Mouse (Mus musculus) spleen, postnatal 4 days (tissue): ENCODE results near the gene Uevld.
A peak's percentile ranks its signal among the peaks of the same experiment; 100 is the strongest.
"Not testable (repeated sequence)": the region's sequence is repeated elsewhere in the genome, so short reads cannot be mapped to it uniquely, and the experiment has no call there.

Source experiments
- DNase-seq, 2 experiments: peaks; one replicate each; pipeline ENCODE4 v3.0.0; 2022; ENCODE audit warnings: low spot score in 2 of 2

Gene Uevld

DNA sequence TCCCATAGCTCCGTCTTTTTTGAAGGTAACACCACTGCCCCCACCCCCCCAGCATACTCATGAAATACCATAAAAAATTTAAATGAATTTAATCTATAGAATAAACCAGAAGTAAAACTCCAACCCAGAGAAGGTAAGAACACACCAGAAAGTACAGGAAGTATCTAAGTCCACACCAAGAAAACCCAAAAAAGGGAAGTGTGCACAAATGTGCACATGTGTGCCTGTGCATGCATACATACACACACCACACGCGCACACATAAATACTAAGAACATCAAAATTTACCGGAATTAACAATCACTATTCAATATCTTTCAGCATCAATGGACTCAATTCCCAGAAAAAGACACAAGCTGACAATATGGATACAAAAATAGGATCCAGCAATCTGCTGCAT is 11.6 kb upstream of the Uevld start:
- no peak for DNase-seq

DNA sequence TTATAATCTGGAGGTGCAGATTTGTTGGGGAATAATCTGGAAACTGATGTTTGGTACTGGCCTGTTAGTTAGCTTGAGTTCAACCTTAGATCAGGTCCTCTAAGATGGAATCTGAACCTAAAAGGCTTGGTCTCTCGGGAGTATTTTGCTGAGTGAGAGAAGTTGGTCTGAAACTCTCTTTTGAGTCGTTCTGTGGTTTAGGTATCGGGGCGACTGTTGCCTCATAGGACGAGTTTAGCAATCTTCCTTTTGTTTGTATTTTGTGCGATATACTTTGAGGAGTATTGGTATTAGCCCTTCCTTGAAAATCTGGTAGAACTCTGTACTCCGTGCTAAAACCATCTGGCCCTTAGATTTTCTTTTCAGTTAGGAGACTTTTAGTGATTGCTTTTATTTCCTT is 5.7 kb upstream of the Uevld start:
- no peak for DNase-seq

DNA sequence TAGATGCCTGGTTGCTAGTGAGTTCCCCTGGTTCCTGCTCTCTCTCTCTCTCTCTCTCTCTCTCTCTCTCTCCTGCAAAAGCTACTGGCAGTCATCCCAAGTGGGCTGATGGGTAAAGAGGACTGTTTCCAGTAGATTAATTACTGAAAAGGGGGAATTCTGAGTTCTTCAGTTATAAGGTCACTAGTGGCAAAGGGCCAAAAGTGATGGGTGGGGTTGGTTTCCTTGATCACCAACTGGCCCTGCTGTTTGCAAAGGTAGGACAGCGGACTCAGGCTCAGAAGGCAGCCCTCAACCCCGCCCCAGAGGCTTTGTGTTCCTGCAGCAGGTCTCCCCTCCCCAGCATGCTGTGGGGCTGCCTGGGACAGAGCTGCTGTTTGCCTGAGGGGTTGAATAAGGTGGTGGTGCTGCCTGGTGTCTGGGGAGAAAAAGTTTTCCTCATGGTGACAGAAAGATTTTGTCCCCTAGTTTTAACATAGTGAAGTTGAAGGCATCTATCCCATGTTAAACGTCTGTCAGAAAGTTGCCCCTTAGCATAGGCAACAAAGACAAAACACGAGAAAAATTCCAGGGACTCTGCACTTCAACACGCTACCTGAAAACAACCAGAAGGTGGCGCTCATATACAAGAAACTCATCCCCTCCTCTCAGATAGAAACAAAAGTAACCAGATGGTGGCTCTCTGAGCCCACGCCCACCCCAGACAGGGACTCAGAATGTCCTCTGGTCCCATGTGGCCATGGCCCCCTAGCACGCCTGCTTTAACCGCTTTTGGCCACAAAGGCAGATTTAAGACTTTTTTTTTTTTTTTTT is 4.7 kb upstream of the Uevld start:
- peak; percentile 62 to 78 for DNase-seq

DNA sequence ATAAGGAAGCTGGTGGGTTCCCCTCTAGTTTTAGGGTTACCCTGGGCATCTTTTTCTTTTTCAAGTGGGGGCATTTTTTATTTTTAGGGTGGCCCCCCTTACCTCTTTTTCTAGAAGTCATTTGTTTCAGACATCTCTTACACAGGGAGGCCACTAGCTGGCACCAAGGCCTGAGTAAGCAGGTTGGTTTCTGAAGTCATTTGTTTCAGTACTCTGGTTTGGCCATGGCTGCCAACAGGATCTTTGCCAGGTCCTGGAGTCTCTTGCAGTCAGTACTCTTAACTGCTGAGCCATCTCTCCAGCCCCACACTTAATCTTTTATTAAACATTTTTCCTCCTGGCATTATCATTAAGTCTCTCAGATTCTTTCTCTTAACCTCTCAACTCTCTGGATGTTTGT is 3.8 kb upstream of the Uevld start:
- DNase-seq, result no peak

DNA sequence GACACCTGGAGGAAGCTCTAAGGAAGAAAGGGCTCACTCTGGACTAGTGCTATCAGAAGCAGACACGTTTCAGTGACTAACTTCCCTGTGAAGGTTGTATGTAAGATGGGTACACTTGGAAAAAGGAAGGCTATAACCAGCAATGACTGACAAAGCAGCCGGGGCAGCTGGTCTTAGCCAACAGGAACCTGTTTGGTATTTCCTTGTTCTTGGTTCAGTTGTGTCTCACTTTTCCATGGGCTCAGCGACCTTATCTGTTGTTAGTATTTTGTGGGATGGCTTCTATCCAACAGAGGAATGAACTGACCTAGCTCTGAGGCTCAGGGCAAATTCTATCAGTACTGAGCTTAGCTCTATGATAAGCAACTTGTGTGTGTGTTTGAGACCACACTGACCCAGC is 2.7 kb upstream of the Uevld start:
- no peak for DNase-seq

DNA sequence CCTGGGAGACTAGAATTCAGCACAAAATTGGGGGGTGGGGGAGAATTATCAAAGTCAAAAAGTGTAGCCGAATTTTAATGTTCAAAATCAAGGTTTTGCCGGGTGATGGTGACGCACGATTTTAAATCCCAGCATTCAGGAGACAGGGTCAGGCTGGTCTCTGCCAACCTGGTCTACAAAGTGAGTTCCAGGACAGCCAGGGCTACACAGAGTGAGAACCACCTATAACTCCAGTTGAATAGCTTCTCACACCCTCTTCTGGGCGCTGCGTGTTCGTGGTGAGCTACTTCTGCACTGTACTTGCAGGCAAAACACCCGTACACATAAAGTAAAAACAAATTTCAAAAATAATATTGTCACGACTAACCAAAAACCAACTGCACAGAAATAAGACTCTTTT is 526 bp upstream of the Uevld start:
- DNase-seq, result no peak

DNA sequence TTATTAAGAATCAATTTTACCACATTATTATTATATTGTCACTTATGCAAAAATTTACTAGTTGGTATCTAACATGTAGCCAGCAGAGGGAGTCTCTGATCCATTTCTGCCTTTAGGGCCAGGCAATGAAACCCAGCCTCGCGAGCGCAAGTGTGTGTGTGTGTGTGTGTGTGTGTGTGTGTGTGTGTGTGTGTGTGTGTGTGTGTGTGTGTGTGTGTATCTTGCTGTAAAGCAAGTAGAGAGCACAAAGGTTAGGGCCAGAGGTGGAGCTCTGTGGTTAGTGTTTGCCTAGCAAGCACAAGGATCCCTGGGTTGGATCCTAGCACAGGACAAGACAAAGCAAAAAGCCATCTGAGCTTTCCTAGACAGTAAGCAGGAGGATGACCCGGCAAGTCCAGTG is 22.5 kb downstream of the Uevld start:
- DNase-seq, result no peak

DNA sequence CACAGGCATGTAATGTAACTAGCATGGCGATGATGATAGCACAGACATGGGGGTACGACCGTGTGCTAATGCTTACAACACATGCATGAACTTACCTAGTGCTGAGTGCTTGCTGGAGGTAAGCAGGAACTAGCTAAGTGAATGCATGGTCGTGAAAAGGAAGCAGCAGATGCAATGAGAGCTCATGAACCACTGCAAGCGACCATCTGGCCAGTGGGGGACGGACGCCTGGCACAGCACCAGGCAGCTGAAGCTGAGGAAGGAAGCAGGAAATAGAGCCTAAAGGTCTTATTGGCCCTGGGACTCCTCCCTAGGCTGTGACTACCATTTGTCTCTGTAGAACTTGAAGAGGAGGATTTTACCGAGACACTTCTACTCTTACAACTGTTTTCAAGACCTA is 23.5 kb downstream of the Uevld start:
- no peak for DNase-seq

DNA sequence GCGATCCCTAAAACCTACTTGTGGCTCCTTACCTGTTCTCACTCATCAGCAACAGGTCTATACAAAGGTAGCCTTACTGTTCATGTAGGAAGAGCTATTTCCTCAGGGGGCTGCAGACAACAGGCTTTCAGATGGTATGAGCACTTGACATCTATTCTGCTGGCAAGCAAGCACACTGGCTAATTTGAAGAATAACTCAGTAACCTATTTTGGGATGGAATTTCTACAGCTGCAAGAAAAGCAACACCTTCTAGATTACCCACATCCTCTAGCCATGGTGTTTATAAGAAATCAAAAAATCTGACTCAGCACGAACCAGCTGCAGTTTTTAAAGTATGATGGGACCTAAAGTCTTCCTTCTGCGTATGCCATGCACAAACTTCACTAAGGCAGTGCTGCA is 27.0 kb downstream of the Uevld start:
- DNase-seq, result no peak

DNA sequence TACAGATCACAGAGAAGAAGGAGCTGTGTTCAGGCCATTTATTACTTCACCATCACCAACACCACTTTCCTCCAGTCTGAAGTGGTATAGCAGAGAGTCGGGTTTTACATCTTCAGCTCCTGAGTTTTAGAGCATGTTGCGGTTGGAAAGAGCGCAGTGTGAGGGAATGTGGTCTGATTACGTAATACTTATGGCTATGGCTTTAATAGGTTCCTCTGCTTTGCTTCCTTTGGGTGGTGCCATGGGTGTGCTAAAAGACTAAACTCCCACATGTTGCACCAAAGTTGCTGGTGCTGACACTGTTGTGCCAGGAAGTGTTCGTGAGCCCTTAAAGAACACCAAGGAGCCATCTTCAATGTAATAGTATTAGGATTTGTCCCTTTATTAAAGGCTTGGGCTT is 30.0 kb downstream of the Uevld start:
- DNase-seq, result no peak

DNA sequence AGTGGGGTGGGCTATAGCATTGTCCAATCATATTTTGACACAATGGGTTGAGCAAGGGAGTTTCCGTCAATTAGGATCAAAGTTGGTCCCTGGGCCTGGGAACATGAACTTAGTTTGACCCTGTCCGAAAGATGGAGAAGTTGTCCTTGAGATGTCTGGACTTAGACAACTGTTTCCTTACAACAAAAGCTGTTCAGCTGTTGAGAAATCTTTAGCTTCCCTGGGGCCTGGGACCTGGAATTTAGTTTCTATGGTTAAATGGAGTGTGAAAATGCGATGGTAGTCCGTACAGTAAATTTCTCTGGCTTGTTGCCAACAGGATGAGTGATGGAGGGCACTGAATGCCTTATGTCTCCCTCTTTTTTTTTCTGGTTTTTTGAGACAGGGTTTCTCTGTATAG is 36.3 kb downstream of the Uevld start:
- no peak for DNase-seq

DNA sequence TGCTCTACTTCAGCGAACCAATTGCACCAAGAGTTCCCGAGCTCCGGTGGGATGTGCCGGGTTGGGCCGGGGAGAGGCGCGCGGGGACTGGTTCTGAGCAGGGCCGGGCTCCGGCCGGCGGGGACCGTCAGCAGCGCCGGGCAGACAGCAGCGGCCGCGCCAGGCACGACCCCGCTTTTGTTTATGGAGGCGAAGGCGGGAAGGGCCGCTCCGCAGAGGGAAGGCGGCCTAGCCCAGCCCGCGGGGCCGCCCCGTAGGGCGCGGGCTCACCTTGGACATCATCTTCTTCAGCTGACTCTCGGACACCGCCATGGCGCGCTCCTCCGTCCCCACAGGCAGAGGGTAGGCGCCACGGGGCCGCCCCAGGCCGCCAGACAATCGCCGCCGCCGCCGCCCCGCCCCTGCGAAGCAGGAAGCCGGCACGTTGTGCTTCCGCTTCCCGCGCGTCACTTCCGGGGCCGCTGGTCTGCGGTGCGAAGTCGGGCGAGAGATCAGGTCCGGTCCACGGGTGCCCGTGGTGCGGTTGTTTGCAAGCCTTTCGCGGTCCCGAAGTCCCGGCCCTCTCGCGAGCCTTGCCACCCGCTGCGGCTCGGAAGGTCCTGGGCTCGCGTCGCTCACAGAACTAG is 38.7 kb downstream of the Uevld start, which contains the start of gene Tsg101:
TSS of gene Tsg101 (minus strand) at position 419 of the 626 bp plus-strand sequence.
- peak; percentile 88 to 95 for DNase-seq

DNA sequence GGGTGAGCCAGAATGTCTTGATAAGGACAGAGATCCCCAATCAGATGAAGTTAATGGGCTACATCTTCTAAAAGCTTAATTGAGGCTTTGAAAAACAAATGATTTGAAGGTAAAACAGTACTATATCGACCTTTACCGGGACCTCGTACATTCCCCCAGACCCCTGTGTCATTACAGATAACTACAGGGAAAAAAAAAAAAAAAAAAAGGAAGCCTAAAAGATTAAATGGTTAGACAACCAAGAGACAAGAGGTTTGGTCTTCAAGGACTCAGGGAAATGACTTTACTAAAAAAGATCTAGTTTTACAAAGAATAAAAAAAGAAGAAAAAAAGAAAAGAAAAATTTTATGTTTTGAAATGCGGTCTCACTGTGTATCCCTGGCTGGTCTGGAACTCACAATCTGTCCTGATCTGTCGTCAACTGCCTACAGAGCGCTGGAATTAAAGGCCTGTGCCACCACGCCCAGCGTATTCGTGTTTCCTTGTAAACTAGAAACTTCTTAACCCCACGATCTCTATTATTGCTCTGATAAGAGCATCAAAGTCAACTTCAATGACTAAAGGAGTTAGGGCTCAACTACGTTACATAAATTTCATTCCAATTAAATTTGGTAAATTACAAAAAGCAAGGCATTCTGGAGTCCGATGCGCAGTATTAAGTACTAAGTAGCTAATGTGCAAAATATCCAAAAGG is 39.5 kb downstream of the Uevld start:
- no peak for DNase-seq

DNA sequence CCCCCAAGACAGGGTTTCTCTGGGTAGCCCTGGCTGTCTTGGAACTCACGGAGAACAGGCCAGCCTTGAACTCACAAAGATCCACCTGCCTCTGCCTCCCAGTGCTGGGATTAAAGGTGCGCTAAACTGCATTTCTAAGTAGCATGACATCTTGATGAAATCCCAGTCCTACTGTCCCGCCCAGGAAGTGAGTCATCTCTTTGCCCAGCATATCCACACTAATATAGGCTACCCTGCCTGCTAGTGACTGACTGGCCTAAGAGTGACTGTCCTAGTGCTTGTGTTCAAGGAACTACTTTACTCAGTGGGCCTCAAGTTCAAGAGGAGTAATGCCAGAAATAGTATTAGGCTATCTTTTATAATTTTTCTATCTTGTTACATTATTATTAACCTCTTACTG is 42.0 kb downstream of the Uevld start:
- no peak for DNase-seq

DNA sequence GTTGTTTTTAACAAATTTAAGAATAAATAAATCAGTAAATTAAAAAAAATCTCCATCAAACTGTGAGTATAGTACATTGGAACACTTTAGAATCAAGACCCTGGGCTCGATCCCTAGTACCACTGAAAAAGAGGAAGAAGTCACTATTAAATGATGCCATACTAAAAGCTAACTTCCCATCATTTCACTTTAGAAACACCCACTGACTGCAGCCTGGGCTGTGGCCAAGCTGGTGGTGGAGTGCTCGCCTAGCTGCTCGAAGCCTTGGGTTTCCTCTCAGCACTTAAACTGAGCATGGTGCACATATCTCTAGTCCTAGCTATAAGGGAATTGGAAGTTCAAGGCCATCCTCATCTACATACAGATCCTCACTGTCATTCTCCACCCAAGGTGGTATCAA is 47.1 kb downstream of the Uevld start:
- no peak for DNase-seq

DNA sequence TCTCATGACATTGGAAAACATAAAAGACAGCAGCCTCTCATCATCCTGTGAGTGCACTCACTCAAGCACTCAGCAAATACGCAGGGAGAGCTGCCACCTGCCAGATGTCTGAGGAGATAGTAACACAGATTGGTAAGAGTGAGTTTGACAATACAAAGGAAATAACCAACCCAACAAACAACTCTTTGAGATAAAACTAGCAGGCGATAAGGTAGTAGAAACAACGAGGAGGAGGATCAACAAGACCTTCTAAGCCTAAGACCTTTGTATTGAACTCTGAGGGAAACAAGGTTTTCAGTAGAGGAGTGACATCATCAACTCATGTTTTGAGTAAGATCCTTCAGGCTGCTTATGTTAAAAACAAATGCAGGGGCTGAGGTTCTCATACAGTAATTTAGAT is 59.0 kb downstream of the Uevld start:
- DNase-seq, result no peak

DNA sequence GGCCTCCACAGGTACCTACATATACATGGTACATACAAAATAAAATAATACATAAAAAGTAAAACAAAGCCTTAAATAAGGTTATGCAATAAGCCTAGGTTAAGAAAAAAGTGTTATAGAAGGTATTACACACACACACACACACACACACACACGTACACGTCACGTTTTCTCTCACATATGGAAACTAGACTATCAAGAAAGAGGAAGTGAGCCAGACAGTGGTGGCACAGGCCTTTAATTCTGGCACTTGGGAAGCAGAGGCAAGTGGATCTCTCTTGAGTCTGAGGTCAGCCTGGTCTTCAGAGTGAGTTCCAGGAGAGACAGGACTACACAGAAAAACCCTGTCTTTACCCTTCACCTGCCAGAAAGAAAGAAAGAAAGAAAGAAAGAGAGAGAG is 62.8 kb downstream of the Uevld start:
- DNase-seq, result no peak

DNA sequence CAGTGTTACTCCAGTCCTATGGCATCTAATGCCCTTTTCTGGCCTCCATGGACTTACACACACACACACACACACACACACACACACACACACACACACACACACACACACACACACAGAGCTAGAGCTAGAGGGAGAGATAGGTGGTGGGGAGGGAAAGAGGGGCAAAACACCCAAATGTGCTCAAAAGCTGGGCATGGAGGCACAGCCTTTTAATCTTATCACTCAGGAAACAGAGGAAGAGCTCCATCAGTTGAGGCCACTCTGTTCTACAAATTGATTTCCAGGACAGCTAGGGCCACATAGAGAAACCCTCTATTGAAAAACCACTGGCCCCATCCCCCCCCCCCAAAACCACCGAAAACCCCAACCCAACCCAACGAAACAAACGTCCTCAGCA is 75.0 kb downstream of the Uevld start:
- no peak for DNase-seq

DNA sequence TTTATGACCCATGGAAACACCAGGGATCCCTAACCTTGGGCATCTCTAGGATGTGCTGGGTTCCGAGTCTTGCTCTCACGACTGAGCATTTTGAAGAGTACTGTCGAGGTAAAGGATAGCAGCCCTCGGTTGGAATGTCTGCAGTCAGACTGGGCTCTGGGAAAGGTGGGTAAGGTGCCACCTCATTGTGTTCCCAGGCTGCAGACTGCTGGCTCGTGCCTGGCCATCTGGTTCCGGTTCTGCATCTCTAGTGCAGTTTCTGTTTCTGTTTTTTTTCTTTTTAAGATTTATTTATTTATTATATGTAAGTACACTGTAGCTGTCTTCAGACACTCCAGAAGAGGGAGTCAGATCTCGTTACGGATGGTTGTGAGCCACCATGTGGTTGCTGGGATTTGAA is 76.4 kb downstream of the Uevld start:
- DNase-seq, result not testable (repeated sequence)

DNA sequence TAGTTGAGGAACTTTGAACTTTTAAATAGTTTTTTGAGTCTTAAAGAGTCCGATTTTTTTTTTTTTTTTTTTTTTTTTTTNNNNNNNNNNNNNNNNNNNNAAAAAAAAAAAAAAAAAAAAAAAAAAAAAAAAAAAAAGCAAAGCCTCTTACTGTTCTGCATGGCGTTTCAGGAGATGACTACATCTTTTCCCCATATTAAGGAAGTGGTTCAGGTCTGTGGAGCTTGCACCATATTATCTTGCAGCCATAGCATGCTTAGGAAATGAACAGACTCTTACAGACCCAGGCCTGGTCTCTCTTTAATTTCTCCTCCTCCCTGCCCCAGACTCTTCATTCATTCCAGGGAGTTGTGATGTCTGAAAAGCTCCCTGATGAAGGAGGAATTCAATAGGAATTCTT is 77.3 kb downstream of the Uevld start:
- DNase-seq, result no peak

DNA sequence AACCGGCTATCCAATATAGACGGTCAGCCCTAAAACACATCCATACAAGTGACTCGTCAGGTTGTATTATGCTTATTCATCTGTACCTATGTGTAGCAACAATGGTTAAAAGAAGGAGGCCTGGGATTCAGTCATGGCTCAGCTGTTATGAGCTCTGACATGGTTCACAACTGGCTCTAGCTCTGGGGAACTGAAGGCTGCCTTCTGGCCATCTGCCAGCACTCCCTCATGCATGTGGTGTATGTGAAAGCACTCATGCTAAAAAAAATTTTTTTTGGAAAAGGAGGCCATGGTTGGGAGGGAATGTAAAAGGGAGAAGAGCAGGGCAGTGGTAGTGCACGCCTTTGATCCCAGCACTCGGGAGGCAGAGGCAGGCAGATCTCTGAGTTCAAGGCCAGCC is 78.5 kb downstream of the Uevld start:
- DNase-seq, result no peak

DNA sequence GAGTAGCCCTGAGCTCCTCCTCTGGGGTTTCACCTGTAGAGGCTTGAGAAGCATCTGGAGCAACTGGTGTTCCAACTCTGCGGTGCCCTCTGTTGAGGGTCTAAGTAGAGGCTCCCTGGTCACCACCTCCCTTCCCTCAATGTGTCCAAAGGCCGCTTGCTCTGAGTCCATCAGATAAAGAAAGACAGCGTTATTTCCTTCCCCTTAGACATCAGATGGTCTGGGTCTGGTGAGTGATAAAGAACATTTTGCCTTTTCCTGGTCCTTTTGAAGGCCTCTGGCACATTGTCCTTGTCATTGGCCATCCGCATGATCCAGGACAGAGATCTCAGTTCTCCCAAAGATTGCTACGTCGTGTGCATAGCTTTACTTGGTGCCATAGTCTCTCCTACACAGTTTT is 81.1 kb downstream of the Uevld start:
- no peak for DNase-seq

DNA sequence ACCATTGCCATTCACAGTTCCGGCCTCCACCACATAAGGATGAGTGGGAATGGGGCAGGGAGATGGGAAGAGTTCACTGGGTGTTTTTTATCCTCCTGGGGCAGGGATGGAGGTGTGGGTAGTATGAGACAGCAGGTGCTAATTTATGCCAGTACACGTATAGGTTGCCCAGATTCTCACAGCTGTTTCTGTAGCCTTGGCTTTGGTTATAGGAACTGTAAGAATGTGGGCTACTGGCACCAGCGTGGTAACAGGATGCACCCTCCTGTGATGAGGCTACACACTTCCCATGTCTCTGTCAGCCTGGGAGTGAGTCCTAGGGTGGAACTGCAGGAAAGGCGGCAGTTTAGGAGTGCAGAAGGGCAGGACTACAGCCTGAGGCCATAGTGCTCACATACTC is 81.5 kb downstream of the Uevld start:
- DNase-seq, result no peak
